Mouse (Mus musculus) urinary bladder, postnatal 25 days (tissue): Measurements from ENCODE around the gene Bean1.

Source experiments
- DNase-seq: peaks from one replicate; pipeline ENCODE4 v3.0.0; 2022; ENCODE audit warnings: low spot score

Gene Bean1

DNA sequence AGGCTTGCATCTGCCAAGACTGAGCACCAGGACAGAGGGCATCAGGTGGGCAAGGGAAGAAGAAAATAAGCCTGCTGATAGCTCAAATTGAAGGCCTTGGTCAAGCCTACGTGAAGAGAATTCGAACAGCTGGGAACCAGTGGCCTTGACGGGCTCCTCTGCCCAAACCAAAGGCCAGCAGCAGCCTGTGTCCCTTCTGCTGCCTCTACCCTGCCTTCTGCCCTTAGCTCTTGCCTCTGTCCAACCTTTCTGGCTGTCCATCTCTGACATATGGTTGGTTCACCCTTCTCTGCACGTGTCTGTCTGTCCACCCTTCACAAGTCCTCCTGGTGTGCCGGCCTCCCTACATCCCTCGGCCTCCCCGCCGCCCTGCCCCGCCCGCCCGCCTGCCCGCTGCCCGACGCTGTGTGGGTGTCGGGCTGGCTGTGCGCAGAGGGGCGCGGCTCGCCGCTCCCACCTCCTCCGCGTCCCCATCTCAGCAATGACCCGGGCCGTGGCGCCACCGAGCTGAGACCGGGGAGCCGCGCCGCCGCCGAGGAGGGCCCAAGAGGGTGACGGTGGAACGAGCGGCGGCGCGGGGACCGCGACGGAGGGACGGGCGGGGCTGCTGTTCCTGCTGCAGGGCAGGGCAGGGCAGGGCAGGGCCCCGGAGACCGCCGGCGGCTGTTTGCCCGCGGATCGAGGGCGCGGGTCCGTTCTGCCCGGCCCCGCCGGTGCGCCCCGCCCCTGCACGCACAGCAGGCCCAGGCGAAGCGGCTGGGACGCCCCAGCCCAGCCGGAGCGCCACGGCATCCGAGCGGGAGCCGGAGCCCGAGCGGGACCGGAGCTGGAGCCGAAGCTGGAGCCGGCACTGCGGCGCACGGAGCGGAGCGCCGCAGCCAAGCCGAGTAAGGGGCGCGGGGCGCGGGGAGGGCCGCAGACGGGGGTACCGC is at the start of gene Bean1:
TSS of gene Bean1 (plus strand) at position 325 of the 932 bp plus-strand sequence.
- peak; percentile 28 for DNase-seq

DNA sequence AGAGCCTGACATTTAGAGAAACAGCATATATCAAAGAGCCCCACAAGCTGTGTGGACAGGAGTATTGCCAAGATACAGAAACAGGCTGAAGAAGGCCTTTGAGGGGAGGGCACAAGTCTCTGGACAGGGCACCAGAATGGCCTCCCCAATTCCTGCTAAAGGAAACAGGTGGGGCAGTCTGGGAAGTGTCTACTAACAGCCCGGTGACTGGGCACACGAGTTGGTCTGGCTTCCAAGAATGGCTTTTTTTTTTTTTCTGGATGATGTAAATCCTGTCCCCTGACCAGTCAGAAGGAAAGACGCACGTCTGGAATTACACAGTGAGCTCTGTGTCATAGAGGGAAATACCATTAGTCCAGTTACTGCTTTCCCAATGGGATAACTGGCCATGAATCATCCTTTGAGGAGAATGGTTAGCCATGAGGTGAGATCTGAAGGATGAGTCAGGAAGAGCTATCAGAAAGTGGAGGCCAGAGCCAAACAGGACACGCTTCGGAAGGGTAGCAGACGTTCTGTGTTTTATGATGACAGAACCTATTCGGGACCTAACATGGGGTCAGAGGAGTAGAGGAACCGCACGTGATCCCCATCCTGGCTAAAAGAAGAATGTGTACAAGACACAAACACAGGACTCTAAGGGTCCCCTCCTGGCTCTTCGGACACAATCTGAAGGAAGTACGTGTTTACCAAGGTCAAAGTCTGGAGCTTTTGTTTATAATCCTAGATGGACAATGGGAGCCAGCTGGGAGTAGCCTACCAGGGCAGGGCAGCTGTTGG is 48.4 kb upstream of the Bean1 start:
- DNase-seq, result no peak

DNA sequence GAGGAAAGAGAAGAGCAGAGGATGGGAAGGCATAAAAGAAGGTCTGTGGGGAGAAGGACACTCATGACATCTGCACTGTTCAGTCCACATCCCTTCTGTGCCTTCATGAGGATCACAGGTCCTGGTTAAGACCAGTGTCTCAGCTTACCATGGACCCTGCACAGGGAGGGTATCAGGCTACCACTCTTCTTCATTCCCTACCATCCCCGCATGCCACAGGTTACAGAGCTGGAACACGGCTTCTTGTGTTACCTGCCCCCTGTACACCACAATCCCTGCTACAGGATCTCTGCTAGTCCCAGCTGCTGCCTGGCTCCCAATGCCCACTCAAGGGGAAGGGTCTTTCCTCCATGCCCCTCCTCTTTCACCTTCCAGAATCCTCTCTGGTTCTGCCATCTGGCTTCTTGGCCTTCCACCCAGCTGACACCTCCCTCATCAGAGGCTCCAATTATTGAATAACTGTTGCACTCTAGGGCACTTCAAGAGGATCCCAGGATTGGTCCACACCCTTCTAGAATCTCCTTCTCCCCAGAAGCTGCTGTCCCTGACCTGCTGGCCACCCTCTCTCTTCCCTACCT is 47.1 kb upstream of the Bean1 start:
- no peak for DNase-seq

DNA sequence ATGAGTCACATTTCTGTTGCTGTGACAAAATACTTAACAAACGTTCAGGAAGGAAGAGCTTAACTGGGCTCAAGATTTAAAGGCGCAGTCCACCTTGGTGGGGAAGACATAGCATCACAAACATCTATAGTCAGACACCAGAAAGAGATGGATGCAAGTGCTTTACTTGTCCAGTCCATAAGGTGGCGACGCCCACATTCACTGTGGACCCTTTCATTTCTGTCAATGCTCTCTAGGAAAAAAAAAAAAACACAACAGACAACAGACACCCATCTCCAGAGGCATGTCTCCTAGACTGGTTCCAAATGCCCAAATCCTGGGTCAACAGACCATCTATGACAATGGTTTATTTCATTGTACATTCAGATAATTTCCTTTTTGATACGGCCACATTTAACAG is 45.7 kb upstream of the Bean1 start:
- DNase-seq, result no peak

DNA sequence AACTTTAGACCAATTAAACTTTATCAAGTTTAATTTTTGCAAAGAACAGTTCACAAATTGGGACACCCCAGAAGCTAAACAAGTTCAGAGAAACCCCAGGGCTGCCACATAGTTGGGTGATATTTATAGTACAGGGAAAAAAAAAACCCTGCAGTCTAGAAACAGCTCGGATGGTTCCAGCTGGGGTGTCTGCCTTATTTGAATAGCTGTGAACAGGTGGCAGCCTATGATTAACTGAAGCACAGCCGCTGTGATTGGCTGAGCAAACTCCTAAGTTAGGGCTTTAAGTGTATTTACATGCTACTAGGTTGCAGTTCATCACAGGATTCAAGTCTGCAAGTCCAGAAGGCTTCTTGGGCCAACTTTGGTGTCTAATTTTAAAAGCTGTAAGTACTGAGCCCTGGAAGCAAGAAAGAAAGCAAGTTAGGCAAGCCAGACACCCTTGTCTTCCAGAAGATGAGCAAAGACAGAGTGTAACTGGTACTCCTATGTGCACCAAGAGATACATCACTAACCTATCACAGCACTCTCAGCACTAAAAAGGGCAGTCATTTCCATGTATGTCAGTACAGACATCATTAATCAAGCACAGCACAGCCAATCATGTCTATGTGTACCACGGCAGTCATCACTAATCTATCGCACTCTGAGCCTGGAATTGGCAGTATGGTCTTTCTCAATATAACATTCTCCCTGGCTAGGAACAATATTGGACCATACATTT is 42.9 kb upstream of the Bean1 start:
- DNase-seq, result no peak

DNA sequence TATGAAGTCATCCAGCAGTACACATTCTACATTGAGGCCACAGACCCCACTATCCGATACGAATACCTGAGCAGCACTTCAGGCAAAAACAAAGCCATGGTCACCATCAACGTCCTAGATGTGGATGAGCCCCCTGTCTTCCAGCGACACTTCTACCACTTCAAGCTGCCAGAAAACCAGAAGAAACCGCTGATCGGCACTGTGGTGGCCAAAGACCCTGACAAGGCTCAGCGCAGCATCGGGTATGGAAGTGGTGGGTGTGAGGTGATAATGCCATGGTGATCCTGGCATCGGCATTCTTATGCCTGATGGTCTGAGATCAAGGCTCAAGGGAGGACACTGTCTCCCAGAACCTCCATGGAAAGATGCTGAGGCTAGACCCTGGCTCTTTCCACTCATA is 39.3 kb upstream of the Bean1 start:
- DNase-seq, result no peak

DNA sequence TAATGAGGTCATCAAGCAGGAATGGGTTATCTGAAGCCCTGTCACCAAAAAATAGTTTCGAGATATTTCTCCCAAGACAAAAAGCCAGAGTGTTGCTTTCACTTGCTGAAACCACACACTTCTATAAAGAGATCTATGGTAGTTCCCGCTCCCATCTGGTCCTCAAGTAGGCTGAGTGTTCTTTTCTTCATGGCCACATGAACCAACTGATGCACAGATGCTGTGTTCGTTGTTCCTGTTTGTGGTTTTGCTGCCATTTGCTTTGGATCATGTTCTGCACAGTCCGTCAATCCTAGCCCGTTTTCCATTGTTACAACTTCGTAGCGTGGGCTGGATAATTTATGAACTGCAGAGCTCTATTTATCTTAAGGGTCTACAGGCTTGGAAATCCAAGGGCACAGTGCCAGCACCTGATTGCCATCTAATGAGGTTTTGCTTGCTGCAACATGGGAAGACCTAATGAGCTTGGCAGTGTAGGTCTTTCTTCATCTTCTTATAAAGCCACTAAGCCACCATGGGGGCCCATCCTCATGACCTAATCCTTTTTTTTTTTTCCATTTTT is 38.7 kb upstream of the Bean1 start:
- DNase-seq, result no peak

DNA sequence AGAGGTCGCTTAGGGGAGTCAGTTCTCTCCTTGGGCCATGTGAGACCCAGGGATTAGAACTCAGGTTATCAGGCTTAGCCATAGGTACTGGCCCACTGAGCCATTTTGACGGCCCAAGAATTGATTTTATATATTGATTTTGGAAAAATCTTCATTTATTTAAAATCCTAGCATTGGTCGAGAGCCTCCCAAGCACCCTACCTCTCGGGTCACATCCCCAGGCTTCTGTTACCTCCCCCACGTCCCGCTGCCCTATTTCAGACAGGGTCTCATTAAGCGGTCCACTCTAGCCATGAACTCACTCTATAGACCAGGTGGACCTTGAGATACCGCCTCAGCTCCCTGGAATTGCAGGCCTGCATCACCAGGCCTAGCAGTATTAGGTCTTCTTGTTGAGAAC is 35.7 kb upstream of the Bean1 start:
- DNase-seq, result no peak

DNA sequence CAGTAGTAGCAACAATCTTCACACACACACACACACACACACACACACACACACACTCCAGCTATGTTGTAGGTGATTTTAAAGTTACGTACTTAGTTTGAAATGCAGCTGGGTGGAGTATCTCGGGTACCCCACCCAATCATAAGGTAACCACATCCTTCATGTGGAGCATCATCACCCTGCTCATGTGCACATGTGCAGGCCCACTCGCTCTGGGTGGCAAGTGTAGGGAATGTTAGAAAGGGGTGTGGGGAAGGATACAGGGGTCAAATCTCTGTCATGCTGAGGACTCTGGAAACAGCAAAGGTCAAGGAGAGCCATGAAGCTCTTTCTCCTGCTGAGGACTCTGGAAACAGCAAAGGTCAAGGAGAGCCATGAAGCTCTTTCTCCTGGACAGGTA is 34.0 kb upstream of the Bean1 start:
- DNase-seq, result no peak

DNA sequence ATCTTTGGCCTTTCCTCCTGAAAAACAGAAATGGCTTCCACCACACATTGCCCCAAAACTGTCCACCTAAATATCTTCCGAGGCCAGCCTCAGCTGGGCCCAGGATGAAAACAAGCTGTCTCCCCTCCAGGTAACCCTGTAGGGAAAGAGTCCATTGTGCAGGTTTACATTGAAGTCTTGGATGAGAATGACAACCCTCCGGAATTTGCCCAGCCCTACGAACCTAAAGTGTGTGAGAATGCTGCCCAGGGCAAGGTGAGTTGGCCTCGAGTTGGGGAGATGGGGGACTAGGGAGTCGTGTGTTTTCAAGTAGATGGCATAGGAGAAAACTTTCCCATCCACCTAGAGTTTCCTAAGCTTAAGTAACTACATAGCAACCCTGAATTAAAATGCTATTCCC is 32.6 kb upstream of the Bean1 start:
- no peak for DNase-seq

DNA sequence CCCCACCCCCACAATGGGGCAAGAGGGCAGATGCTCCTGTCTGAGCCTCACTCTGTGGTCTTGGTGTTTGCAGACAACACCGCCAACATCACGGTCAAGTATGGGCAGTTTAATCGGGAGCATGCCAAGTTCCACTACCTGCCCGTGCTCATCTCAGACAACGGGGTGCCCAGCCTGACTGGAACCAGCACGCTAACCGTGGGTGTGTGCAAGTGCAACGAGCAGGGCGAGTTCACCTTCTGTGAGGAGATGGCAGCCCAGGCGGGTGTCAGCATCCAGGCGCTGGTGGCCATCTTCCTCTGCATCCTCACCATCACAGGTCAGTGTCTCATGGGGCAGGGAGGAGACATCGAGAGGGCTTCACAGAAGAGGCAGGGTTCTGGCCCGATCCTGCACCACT is 29.6 kb upstream of the Bean1 start:
- DNase-seq, result no peak

DNA sequence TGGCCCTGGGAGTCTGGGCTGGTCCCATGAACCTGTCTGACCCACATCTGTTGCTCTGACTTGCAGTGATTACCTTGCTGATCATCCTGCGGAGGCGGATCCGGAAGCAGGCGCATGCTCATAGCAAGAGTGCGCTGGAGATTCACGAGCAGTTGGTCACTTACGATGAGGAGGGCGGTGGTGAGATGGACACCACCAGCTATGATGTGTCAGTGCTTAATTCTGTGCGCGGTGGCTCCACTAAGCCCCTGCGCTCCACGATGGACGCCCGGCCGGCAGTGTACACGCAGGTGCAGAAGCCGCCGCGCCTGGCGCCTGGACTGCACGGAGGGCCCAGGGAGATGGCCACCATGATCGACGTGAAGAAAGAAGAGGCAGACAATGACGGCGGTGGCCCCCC is 27.8 kb upstream of the Bean1 start:
- DNase-seq, result no peak

DNA sequence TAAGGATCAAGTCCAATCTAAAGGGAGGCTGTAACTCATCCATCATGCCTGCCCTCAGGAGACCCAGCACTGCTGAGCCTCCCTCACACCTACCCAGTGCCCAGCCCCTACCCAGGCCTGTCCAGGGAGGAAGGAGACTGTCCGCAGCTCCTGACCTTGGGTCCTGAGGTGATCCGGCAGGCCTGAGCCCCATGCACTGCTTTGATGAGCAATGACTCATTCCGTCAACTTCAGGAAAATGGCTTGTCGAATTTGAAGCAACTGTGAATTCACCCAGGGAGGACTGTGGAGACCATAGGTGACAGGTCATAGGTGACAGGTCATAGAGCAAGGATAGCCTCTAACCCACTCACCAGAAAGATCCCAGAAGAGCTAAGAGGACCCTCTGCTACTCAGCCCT is 26.9 kb upstream of the Bean1 start:
- no peak for DNase-seq

DNA sequence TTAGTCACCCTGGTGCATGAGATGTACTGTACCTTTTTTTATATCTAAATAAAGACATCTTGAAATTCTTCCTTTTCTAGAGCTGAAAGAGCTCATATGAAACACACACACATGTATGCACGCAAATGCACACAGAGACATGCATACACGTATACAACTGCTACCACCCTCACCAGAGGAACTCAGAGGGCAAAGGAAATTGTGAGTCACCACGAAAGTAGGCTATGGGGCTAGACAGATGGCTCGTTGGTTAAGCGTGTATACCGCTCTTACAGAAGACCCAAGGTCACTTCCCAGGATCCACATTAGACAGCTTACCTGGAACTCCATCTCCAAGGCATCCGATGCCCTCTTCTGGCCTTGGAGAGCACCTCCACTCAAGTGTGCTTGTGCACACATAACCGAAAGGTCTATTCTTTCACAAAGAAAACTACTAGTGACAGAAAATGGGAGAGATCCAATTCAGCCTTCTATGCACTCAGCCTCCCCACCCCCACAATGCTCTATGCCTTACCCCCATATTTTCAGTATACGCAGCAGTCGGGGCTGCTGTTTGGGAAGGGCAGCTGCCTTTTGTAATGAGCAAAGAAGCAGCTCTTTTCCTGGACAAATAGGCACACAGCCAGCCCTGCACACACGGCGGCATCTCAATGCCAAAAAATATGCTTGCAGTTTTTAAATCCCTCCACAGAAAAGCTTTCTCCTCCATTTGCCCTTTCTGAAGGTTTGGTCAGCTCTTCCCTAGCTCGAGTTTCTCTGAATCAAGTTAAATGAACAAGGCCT is 25.6 kb upstream of the Bean1 start:
- no peak for DNase-seq

DNA sequence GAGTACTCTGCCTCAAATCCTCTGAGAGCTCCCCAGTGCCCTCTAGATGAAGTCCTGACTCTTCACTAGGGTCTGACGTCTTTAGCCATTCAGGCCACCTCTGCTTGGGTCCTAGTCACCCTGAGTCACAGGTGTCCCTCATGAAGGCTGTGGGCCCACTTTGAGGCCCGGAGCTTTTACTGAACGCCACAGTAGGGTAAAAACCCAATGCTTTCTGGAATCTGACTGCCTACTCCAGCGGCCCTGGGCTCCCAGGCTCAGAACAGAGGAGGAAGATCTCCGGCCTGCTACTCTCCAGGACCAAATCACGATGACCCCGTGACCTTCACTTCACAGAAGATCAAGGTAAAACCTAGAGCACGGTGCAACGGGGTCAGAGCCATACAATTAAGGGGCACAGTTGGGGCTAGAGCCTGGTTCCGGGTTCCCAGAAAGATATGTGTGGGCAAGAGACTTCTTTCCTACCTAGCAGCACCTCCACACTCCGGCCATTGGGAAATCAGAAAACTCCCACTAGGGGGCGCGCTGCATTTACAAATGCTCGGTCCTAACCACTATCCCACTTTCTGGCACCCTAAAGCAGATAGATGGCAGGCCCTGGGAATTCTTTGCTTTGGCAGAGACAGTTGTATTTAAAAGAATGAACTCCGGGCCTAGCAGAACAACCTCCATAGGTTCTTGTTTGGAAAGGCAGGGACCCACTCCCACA is 24.1 kb upstream of the Bean1 start:
- DNase-seq, result peak; percentile 90

DNA sequence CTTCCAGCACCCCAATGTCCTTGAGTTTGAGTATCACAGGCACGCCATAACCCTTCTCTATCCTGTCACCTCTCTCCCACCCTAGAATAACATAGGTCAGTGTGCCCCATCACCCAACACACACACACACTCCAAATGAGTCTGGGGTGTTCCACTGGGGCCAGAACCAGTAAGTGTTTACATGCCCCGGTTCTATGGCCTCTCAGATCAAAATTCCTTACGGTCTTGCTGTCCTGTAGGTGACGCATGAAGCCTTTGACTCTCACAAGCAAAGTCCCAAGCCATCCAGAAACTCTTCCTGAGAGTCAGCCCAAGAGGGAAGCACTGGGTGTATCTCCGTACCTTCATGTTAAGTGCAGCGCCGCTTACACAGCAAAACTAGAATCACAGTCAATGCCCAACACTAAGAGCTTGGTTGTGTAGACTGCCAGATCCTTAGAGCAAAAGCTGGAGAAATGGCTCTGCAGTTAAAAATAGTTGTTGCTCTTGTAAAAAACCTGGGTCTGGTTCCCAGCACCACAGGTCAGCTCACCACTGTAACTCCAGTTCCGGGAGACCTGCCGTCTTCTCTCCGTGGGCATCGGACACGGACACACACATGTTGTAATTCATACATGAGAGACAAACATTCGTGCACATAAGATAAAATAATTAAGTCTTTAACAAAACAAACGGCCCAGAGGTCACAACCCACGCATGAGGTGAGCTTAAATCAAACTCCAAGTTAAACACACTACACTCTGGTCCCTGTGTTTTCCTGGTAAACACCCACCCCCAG is 23.3 kb upstream of the Bean1 start:
- no peak for DNase-seq

DNA sequence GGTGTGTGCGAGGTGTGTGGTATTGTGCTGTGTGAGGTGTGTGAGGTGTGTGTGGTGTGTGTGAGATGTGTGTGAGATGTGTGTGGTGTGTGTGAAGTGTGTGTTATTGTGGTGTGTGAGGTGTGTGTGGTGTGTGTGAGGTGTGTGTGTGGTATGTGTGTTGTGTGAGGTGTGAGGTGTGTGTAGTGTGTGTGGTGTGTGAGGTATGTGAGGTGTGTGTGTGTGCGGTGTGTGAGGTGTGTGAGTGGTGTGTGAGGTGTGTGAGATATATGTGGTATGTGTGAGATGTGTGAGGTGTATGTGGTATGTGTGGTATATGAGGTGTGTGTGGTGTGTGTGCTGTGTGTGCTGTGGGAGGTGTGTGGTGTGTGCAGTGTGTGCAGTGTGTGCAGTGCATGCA is 22.3 kb upstream of the Bean1 start:
- DNase-seq, result no peak

DNA sequence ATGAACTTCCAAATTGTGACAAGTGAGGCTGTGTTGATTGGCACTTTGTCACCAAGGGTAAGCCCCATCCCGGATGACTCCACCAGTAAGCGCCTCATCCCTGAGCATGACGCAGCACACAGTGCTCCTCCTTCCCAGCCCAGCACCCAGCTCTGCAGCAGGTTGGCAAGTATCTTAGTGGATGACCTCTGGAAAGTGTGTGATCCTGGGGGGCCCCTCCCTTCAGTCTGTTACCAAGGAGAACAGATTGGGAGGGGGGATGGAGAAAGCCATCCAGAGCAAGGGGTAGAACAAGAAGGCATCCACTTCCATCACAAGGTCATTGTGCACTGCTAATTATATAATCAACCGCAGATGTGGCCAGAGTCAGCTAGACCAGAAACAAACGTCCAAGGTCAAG is 9.5 kb upstream of the Bean1 start:
- DNase-seq, result no peak

DNA sequence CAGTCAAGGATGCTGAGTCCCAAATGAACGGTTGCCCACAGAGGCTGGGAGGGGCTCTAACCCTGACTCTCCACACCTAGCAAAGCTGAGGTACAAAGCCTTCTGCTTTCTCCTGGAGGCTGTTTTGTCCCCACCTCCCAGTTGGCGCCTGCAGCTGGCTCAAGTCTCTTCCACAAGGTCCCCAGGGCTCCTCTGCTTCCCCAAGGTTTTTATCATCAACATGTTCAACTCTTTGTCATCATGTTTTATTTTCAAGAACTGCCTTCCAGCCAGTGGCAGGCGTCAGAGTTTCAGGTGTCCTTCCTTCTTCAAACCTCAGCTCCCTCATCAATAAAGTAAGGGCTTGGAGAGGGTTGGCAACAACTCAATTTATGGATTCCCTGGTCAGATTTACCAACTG is 781 bp upstream of the Bean1 start:
- no peak for DNase-seq
